Mouse (Mus musculus) spleen, adult 2 months (tissue): ENCODE data around the gene Erc2.

Experiments
- CTCF ChIP-seq: fragments of 200-500 bp; IDR thresholded peaks from 2 replicates; pipeline ENCODE4 v1.5.1; 2011; ENCODE audit warnings: mild to moderate bottlenecking, inconsistent platforms; ENCODE audit not compliant: insufficient read depth, insufficient read length, insufficient replicate concordance; ENCODE audit errors: extremely low read depth
- POLR2A ChIP-seq: fragments of 200-500 bp; IDR thresholded peaks from 2 replicates; pipeline ENCODE4 v1.6.1; 2011; ENCODE audit warnings: low read depth, low read length, inconsistent platforms

DNA sequence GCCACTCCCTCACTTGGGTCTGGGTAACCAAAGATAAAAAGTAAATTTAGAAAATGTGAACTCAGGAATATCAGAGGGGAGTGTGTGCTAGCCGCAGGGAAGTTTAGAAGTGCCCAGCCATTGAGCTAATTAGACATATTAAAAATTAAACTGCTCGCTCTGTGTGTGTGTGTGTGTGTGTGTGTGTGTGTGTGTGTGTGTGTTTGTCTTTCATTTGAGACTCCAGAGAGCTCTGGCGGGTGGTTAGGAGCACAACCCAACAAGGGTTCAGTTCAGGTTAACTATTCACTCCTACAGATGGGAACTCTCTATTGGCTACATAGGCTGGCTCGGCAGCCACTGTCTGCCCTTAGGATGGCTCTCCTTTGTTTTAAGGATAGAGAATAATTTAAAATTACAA lies 97.4 kb downstream of the Erc2 start:
- TF ChIP-seq CTCF (no peak), POLR2A (no peak)
